Mouse (Mus musculus) heart, postnatal 0 days (tissue): ENCODE results near the gene Chpf2. TPM values are rescaled to one million over a fixed set of nuclear protein-coding genes. Genes with fewer than 3 reads are reported as not detected.
A peak's percentile ranks its signal among the peaks of the same experiment; 100 is the strongest.

Source experiments
- ATAC-seq: fragments of 200-750 bp; cut with Nextera tagmentation; 2 replicates; pipeline ENCODE4 v1.8.0; 2017; ENCODE audit warnings: low read depth, moderate number of reproducible peaks, moderate library complexity; ENCODE audit not compliant: insufficient read depth
- DNase-seq: peaks from one replicate; pipeline ENCODE4 v3.0.0-alpha.2; 2016; ENCODE audit warnings: low spot score
- H3K27ac ChIP-seq: fragments of 300-500 bp; sonication (generic); 2 replicates; pipeline ENCODE4 v1.5.1; 2014; ENCODE audit warnings: low read depth, mild to moderate bottlenecking
- H3K27me3 ChIP-seq: fragments of 300-500 bp; sonication (generic); 2 replicates; pipeline ENCODE4 v1.6.1; 2014; ENCODE audit warnings: low read length, mixed read lengths; ENCODE audit not compliant: control insufficient read depth, insufficient read depth
- H3K36me3 ChIP-seq: fragments of 300-500 bp; sonication (generic); replicated peaks from 2 replicates; pipeline ENCODE4 v1.6.1; 2014; ENCODE audit warnings: low read length, mixed read lengths; ENCODE audit not compliant: control insufficient read depth, insufficient read depth
- H3K4me1 ChIP-seq: fragments of 300-500 bp; sonication (generic); 2 replicates; pipeline ENCODE4 v1.6.1; 2014; ENCODE audit warnings: antibody characterized with exemption; ENCODE audit not compliant: control insufficient read depth, insufficient read depth
- H3K4me2 ChIP-seq: fragments of 300-500 bp; sonication (generic); 2 replicates; pipeline ENCODE4 v1.6.1; 2014; ENCODE audit warnings: low read depth, mild to moderate bottlenecking, low read length, moderate library complexity
- H3K4me3 ChIP-seq: fragments of 300-500 bp; sonication (generic); 2 replicates; pipeline ENCODE4 v1.5.1; 2014; ENCODE audit warnings: low read depth, low read length
- H3K9ac ChIP-seq: fragments of 300-500 bp; sonication (generic); replicated peaks from 2 replicates; pipeline ENCODE4 v1.6.1; 2014; ENCODE audit warnings: low read depth, low read length, mixed read lengths
- H3K9me3 ChIP-seq: fragments of 300-500 bp; sonication (generic); replicated peaks from 2 replicates; pipeline ENCODE4 v1.6.1; 2016; ENCODE audit warnings: low read length; ENCODE audit not compliant: control insufficient read depth
- CTCF ChIP-seq: IDR thresholded peaks from 2 replicates; pipeline ENCODE4 v1.5.1; 2016; ENCODE audit warnings: antibody characterized with exemption, control low read depth, low read depth
- EP300 ChIP-seq: IDR thresholded peaks from 2 replicates; pipeline ENCODE4 v1.6.1; 2016; ENCODE audit warnings: antibody characterized with exemption, low read depth
- WGBS: fragments of 180-500 bp; shearing (Covaris S2); extraction: QIAGEN DNeasy Blood & Tissue Kit; methylation state at CpG from one replicate; pipeline ENCODE4 v1.1.7; 2014; 5-methylcytosine and 5-hydroxymethylcytosine counted together
- polyA plus RNA-seq: library from polyadenylated mRNA; unstranded; fragments of >200 nt; fragmentation: Nextera tagmentation; extraction: Ambion mirVana; gene quantifications from 2 replicates; pipeline ENCODE4 v1.2.1, GENCODE M21; 2015
- total RNA-seq: library from RNA; depleted of rRNA; stranded (reverse); fragments of >200 nt; gene quantifications from 2 replicates; pipeline ENCODE4 v1.2.3, GENCODE M21; 2014; ENCODE audit warnings: low replicate concordance

Chpf2 gene
- total and polyA plus RNA-seq, 2 experiments from 2014 or later, result 13.2 to 64.4 TPM

DNA sequence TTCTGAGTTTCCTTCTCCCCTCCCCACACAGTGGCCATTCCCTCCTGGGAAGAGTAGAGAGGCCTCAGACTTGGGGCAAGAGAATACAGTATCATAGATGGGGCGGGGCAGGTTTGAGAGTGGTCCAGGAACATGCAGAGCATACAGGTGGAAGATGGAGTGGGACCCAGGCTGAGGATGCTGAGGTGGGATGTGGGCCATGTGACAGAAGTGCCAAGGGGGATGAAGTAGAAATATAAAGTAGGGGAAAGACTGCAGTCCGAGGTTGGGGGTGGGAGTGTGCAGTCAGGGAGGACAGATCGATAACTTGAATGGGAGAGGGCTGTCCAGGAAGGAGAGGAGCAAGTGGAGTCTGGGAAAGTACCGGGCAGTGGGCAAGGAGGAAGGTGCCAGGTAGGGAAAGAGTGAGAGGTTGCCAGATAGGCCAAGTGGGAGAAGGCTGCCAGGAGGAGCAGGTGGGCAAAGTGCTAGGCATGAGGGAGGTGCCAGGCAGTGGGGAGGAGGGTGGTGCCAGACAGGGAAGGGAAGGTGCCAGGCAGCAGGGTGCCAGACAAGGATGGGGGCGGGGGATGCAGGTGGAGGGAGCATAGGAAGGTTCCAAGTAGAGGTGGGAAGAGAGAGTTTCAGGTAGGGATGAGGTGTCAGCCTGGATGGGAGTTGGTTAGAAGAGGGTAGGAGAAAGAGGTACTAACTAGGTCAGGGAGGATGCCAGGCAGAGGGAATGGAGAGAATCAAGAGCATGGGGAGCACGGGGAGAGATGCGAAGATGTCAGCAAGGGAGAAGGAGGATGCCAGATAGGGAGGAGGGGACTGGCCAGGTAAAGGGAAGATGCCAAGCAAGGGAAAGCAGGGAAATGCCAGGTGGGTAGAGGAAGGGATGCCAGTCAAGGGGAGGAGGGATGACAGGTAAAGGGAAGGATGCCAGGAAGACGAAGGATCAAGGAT, 36.8 kb downstream of the Chpf2 start:
- peaks cover 7% of the 10 kb centered on the region for H3K4me1 ChIP-seq
- no peak overlapping the region for H3K9ac ChIP-seq
- H3K27ac ChIP-seq, result no peak overlapping the region
- DNase-seq (no peak), ATAC-seq (no peak)
- H3K9me3 ChIP-seq, result no peaks in the 10 kb centered on the region
- no peak overlapping the region for H3K4me3 ChIP-seq
- H3K36me3 ChIP-seq, result no peaks in the 10 kb centered on the region
- no peak for TF ChIP-seq CTCF
- TF ChIP-seq EP300, result no peak
- H3K4me2 ChIP-seq, result no peak overlapping the region; the same call in 1 of the 2 replicates
- H3K27me3 ChIP-seq, result peaks cover 28% of the 10 kb centered on the region
- WGBS, result 37% methylated on average over 8 of the region's 8 CpGs

- WGBS, result 4% methylated on average over 37 of the region's 37 CpGs
- no peak for TF ChIP-seq EP300
- no peak for TF ChIP-seq CTCF
- DNase-seq (no peak), ATAC-seq (peak; percentile 41; the same call in 1 of the 2 replicates)
- Histone ChIP-seq H3K4me3 (peak within 1 kb of the TSS; percentile 49), H3K9ac (peak within 1 kb of the TSS; percentile 37; the same call in 1 of the 2 replicates), H3K36me3 (no peaks in the 10 kb centered on the region), H3K27me3 (peaks cover 28% of the 10 kb centered on the region), H3K4me2 (peak within 1 kb of the TSS; percentile 73), H3K27ac (no peak within 1 kb of the TSS), H3K9me3 (no peaks in the 10 kb centered on the region), H3K4me1 (peaks cover 7% of the 10 kb centered on the region)
These were observed 37.7 kb downstream of the Chpf2 start, which contains the start of gene Smarcd3 for GRCm38 (mm10) chr5:24623986-24624821. Gene Smarcd3 (minus strand): TSS chr5:24624411.

- H3K4me3 ChIP-seq, result no peak overlapping the region
- H3K27me3 ChIP-seq, result peaks cover 28% of the 10 kb centered on the region
These were observed 38.2 kb downstream of the Chpf2 start for GRCm38 (mm10) chr5:24624822-24625120.

GRCm38 (mm10) chr5:24629712-24630111, 43.2 kb downstream of the Chpf2 start:
- Histone ChIP-seq H3K27ac (no peak overlapping the region), H3K9ac (no peak overlapping the region), H3K4me1 (no peaks in the 10 kb centered on the region), H3K27me3 (0 out of 2 replicates have a peak, but pooled peaks cover 6% of the 10 kb centered on the region), H3K9me3 (no peaks in the 10 kb centered on the region), H3K36me3 (no peaks in the 10 kb centered on the region), H3K4me2 (no peak overlapping the region), H3K4me3 (no peak overlapping the region)
- no peak for ATAC-seq
- no peak for DNase-seq
- no peak for TF ChIP-seq CTCF
- no peak for TF ChIP-seq EP300
- WGBS, result 54% methylated on average over 3 of the region's 3 CpGs

More at GRCm38 (mm10) chr5:24624822-24625120, 38.2 kb downstream of the Chpf2 start:
- H3K9ac ChIP-seq, result no peak overlapping the region
- DNase-seq (no peak), ATAC-seq (no peak; the same call in 1 of the 2 replicates)
- TF ChIP-seq EP300 (no peak), CTCF (no peak)
- 36% methylated on average over 4 of the region's 4 CpGs for WGBS
- H3K9me3 ChIP-seq, result no peaks in the 10 kb centered on the region
- no peaks in the 10 kb centered on the region for H3K36me3 ChIP-seq
- no peak overlapping the region for H3K27ac ChIP-seq
- peaks cover 7% of the 10 kb centered on the region for H3K4me1 ChIP-seq
- peak overlapping the region; percentile 73; the same call in 1 of the 2 replicates for H3K4me2 ChIP-seq

DNA sequence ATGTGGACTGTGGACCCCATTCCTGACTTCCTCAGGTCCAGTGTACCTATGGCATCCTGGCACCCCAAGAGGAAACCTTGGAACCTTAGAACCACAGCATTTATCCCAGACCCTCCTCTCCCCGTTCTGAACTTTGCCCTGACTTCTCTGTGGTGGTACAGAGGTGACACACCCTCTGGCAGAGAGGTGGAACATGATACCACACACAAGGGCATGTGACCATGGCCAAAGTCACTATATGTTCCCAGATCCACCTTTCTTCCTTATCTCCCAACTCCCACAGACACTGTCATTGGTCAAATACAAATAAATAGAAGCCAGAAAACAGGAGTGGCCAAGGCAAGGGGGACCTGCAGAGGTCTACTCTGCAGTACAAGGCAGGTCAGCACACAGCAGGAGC, 48.6 kb downstream of the Chpf2 start:
- H3K4me3 ChIP-seq, result no peak overlapping the region
- no peaks in the 10 kb centered on the region for H3K36me3 ChIP-seq
- no peaks in the 10 kb centered on the region for H3K9me3 ChIP-seq
- DNase-seq, result no peak
- 48% methylated on average over 1 of the region's 1 CpGs for WGBS
- H3K4me1 ChIP-seq, result no peaks in the 10 kb centered on the region
- no peak for ATAC-seq
- H3K27me3 ChIP-seq, result 0 out of 2 replicates have a peak, but pooled peaks cover 4% of the 10 kb centered on the region
- H3K27ac ChIP-seq, result no peak overlapping the region
- TF ChIP-seq EP300 (no peak), CTCF (no peak)
- H3K9ac ChIP-seq, result no peak overlapping the region
- H3K4me2 ChIP-seq, result no peak overlapping the region
